Mouse (Mus musculus): ENCODE data around the gene Crybg3.

Crybg3 gene

GRCm38 (mm10) chr16:59448181-59448580 is 152.6 kb downstream of the Crybg3 start:
- DNase-seq (ENCODE audit: low spot score): no peak

- no peak for DNase-seq (ENCODE audit: low spot score)
Observed at GRCm38 (mm10) chr16:59444880-59445559, 155.8 kb downstream of the Crybg3 start.
